Mouse (Mus musculus): ENCODE data around the gene Gm11549.

The Gm11549 gene

DNA sequence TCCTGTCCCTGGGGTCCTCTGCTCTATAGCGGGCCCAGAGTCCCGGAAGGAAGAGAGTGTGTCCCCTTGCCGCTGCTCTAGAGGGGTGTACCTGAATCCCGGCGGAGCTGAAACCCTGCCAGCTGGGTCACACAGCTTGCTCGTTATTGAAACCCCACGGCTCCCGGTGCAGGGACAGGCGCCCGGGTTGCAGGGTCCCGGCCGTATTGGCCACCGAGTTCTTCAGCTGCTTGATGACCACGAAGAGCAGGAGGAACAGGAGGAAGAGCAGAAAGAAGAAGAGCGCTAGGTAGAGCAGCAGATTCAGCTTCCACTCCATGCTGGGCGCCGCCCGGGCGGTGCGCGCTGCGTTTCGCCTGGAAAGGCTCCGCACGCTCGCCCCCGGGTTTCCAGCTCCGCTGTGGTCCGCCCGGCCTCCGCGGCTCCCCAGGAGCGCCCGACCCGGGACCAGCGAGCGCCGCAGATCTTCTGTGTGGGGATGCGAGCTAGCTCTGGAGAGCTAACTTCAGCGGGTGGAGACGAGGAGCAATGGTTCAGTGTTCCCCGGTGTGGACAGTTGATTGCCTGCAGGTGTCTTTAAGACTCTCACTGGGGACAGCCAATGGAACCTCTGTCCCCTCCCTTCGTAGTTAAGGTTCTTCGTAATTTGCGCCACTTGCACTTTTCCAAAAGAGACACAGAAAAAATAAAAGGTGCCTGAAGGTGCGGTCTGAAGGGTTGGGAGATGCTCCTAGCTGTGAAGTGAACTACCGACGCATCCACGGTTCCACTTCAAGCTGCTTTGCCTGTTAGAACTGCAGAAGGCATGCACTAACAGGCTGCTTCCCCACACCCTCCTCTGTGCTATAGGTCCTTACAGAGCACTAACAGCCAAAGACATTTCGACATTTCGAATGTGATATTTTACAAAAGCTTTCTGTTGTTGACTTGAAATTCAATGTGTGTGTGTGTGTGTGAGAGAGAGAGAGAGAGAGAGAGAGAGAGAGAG, at the start of gene Gm11549:
Gm11549 (minus strand) TSS at position 741 of the 988 bp plus-strand sequence.
- DNase-seq, result no peak

DNA sequence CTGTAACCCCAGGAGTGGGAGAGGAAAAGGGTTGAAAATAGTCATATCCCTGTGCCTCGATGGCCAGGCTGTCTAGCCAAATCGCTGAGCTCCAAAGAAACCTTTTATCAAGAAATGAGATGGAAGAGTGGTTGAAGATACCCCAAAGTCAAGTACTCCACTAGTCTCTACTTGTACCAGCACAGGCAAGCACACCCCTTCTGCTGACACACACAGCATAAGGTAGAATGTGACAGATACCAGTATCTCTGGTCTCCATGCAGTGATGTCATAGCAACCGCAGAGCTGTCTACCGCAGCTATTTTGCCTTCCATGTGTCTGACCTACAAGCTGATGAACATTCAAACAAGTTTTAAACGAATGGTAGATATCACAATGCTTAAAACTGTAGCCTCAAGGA, 48.2 kb upstream of the Gm11549 start:
- DNase-seq, result no peak

DNA sequence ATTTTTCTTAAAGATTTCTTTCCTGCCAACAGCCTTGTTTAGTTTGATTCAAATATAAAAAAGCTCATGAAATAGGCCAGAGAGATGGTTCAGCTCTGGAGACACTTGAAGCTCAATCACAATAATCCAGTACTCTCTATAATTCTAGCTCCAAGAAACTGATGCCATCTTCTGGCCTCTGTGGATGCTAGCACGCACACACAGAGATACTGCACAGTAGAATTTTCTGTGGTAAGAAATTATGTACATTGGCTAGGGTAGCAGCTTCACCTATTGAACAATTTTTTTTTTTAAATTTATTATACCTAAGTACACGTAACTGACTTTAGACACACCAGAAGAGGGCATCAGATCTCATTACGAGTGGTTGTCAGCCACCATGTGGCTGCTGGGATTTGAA, 42.1 kb upstream of the Gm11549 start:
- DNase-seq, result no peak

GRCm38 (mm10) chr3:36559606-36560005, 38.0 kb upstream of the Gm11549 start:
- DNase-seq, result no peak

- no peak for DNase-seq
Observed at GRCm38 (mm10) chr3:36557601-36558000, 36.0 kb upstream of the Gm11549 start.

- peak; percentile 94 to 98 for DNase-seq
Observed at GRCm38 (mm10) chr3:36552406-36553047, 30.9 kb upstream of the Gm11549 start, which contains the start of gene Exosc9. Gene Exosc9, plus strand, starts transcription at chr3:36552606.

GRCm38 (mm10) chr3:36551851-36552384, 30.3 kb upstream of the Gm11549 start:
- DNase-seq, result peak in 1 of 2 experiments; percentile 39

GRCm38 (mm10) chr3:36551343-36551742, 29.7 kb upstream of the Gm11549 start:
- peak; percentile 16 to 39 for DNase-seq

GRCm38 (mm10) chr3:36544961-36545360, 23.3 kb upstream of the Gm11549 start:
- no peak for DNase-seq

- no peak for DNase-seq
Observed at GRCm38 (mm10) chr3:36541399-36541798, 19.8 kb upstream of the Gm11549 start.

- no peak for DNase-seq
Observed at GRCm38 (mm10) chr3:36540756-36541155, 19.1 kb upstream of the Gm11549 start.

DNA sequence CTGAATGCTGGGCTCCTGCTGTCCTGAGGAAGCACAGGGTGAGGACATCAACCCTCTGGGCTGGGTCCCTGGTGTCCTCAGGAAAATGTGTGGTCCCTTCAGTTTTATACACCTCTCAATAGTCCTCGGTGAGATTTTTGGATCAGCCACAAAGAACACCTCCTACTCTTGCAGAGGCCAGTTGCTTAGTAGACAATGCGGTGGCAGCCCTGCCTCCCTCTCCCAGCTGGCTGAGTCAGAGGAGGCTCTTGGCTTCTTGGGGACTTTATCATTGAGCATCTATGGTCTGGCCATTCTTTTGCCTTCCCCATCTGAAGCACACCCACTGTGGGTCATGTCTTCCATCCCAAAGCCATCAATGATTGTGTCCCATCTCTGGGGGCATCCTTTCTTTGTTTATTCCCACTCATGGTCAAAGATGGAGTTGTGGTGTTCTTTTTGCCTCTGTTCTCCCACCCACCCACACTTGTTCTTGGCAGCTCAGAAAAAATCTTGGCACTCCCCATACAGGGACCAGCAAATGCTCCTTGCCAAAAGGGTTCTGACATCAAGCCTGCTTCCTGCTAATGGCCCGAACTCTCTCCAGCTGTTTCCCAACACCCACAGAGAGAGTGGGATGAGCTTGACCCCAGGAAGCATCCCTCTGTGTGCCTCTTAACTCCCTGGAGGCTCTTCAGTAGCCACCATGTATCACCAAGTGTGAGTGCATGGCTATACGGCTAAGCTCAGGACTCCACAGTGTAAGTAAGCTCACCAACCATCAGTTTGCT, 16.3 kb upstream of the Gm11549 start:
- DNase-seq, result no peak

DNA sequence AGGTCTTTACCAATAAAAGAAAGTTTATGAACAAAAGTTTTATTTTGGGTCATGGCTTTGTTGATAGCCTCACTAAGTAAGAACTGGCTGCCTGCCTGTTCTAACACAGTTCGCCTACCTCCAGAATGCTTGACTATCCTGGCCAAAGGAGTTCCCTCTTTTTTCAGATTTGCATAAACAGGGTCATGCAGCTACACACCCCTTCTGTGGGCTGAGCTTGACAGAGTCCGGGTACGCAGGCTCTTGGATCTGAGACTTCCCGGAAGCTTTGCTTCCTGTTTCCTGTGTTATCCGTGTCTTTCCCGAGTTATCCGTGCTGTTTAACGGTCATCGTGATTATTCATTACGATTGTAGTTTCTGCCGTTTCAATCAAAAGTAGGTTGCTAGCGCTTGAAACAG, 14.4 kb upstream of the Gm11549 start:
- no peak for DNase-seq

DNA sequence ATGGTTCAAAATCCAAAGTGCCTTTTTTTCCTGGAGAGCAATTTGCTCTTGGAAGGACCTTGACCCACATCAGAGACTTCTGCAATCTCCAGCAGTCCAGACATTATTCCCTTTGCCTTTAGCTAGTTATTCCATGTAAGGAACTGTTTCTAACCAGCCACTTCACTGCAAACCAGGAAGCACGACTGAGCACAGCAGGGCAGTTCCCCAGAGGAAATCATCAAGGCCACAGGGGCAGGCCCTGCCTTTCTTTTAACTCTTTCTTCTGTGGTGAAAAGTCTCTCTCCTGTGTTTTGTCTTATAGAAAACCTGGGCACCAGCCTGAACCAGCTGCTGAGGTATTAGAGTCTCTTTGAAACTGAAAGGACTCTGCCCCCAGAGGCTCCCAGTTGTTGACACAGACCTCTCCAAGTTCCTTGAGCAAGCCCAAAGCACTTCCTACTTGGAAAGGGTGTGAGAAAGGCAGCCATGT, 11.6 kb upstream of the Gm11549 start:
- DNase-seq, result no peak

- no peak for DNase-seq
Observed at GRCm38 (mm10) chr3:36532738-36533137, 11.1 kb upstream of the Gm11549 start.

- no peak for DNase-seq
Observed at GRCm38 (mm10) chr3:36531979-36532542, 10.4 kb upstream of the Gm11549 start.

GRCm38 (mm10) chr3:36531242-36531641, 9.6 kb upstream of the Gm11549 start:
- DNase-seq, result no peak

GRCm38 (mm10) chr3:36530781-36531180, 9.2 kb upstream of the Gm11549 start:
- DNase-seq, result no peak

GRCm38 (mm10) chr3:36530345-36530744, 8.7 kb upstream of the Gm11549 start:
- DNase-seq, result no peak

- DNase-seq, result no peak
Observed at GRCm38 (mm10) chr3:36524466-36524865, 2.9 kb upstream of the Gm11549 start.

DNA sequence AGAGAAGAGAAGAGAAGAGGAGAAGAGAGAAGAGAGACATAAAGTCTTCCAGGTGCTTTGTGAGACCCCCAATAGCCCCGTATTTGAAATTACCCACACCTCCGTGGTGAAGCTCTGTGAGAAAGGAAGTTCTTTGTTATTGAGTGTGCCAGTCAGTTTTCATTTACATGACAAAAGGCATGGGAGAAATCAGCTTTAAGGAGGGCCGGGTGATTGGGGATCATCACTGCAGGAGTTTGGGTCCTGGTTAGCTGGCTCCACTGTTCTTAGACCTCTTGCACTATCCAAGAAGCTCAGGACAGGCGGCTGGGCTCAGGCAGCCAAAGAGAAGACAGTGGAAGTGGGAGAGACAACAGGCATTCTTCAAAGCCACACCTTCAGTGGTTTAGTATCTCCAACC, 524 bp upstream of the Gm11549 start:
- DNase-seq, result no peak

- DNase-seq, result no peak
Observed at GRCm38 (mm10) chr3:36516196-36516595, 5.4 kb downstream of the Gm11549 start.
